Mouse (Mus musculus) brain, embryonic 14.5 days (tissue): ENCODE data around the gene Acrbp. TPM values are rescaled to one million over a fixed set of nuclear protein-coding genes. Genes with fewer than 3 reads are reported as not detected.

Source experiments
- DNase-seq: peaks from one replicate; pipeline ENCODE4 v3.0.0-alpha.2; 2011; ENCODE audit warnings: low read depth
- CTCF ChIP-seq: fragments of 200-500 bp; IDR thresholded peaks from 2 replicates; pipeline ENCODE4 v1.5.1; 2012; ENCODE audit warnings: inconsistent platforms, mild to moderate bottlenecking, moderate library complexity, borderline replicate concordance; ENCODE audit not compliant: insufficient read depth, insufficient read length; ENCODE audit errors: extremely low read depth
- POLR2A ChIP-seq: fragments of 200-500 bp; IDR thresholded peaks from 2 replicates; pipeline ENCODE4 v1.6.1; 2012; ENCODE audit warnings: mild to moderate bottlenecking, inconsistent platforms, borderline replicate concordance; ENCODE audit not compliant: poor library complexity, insufficient read depth, insufficient read length, severe bottlenecking; ENCODE audit errors: extremely low read depth
- polyA plus RNA-seq: library from polyadenylated mRNA; depleted of rRNA; stranded (reverse); fragments of >200 nt; gene quantifications from 2 replicates; pipeline ENCODE4 v1.2.3, GENCODE M21; 2012; rRNA removed

Acrbp gene
- polyA plus RNA-seq, 1 experiment: 32.6 TPM

GRCm38 (mm10) chr6:125110927-125111326, 61.4 kb downstream of the Acrbp start:
- DNase-seq: peak; percentile 67
- TF ChIP-seq CTCF (peak; percentile 53; the same call in 1 of the 2 replicates), POLR2A (no peak)

- no peak for DNase-seq
- TF ChIP-seq POLR2A (no peak), CTCF (no peak)
Measured at GRCm38 (mm10) chr6:125112553-125112952, 63.1 kb downstream of the Acrbp start.

Other genes with a start within 250 kb of the Acrbp start
- 5.3 and 5.7 TPM in 2 replicates for gene Spsb2, start 241.0 kb upstream of the Acrbp start, polyA plus RNA-seq
- gene Tpi1, start 235.4 kb upstream of the Acrbp start, polyA plus RNA-seq: 318 and 333 TPM in 2 replicates
- 157 and 162 TPM in 2 replicates for gene Usp5, start 220.2 kb upstream of the Acrbp start, polyA plus RNA-seq
- gene Cdca3, start 220.1 kb upstream of the Acrbp start, polyA plus RNA-seq: 49.5 and 122 TPM in 2 replicates
- 1.9 and 2.6 TPM in 2 replicates for gene Gnb3, start 209.4 kb upstream of the Acrbp start, polyA plus RNA-seq
- 123 and 173 TPM in 2 replicates for gene P3h3, start 191.9 kb upstream of the Acrbp start, polyA plus RNA-seq
- 107 and 117 TPM in 2 replicates for gene Gpr162, start 185.7 kb upstream of the Acrbp start, polyA plus RNA-seq
- 0.09 and 0.14 TPM in 2 replicates for gene Cd4, start 161.5 kb upstream of the Acrbp start, polyA plus RNA-seq
- 3.8 and 4.5 TPM in 2 replicates for gene Lag3, start 138.0 kb upstream of the Acrbp start, polyA plus RNA-seq
- 2,630 and 3,258 TPM in 2 replicates for gene Ptms, start 129.6 kb upstream of the Acrbp start, polyA plus RNA-seq
- gene Mlf2, start 118.3 kb upstream of the Acrbp start, polyA plus RNA-seq: 551 and 626 TPM in 2 replicates
- gene Cops7a, start 84.2 kb upstream of the Acrbp start, polyA plus RNA-seq: 130 and 170 TPM in 2 replicates
- 49.8 and 68.1 TPM in 2 replicates for gene Pianp, start 53.0 kb upstream of the Acrbp start, polyA plus RNA-seq
- gene Zfp384, start 40.5 kb upstream of the Acrbp start, polyA plus RNA-seq: 107 and 118 TPM in 2 replicates
- gene Ing4, start 9.9 kb upstream of the Acrbp start, polyA plus RNA-seq: 127 and 169 TPM in 2 replicates
- gene Lpar5, start 18.2 kb downstream of the Acrbp start, polyA plus RNA-seq: 1.0 and 1.2 TPM in 2 replicates
- 69.8 and 142 TPM in 2 replicates for gene Chd4, start 46.3 kb downstream of the Acrbp start, polyA plus RNA-seq
- 32.6 and 34.6 TPM in 2 replicates for gene Nop2, start 82.2 kb downstream of the Acrbp start, polyA plus RNA-seq
- 29.9 TPM in 2 replicates for gene Iffo1, start 95.6 kb downstream of the Acrbp start, polyA plus RNA-seq
- 2,343 and 3,527 TPM in 2 replicates for gene Gapdh, start 116.8 kb downstream of the Acrbp start, polyA plus RNA-seq
- 169 and 213 TPM in 2 replicates for gene Ncapd2, start 142.0 kb downstream of the Acrbp start, polyA plus RNA-seq
- 48.9 and 54.4 TPM in 2 replicates for gene Mrpl51, start 142.1 kb downstream of the Acrbp start, polyA plus RNA-seq
- gene Vamp1, start 165.9 kb downstream of the Acrbp start, polyA plus RNA-seq: 19.9 and 22.3 TPM in 2 replicates
- gene Tapbpl, start 182.2 kb downstream of the Acrbp start, polyA plus RNA-seq: 2.7 and 3.1 TPM in 2 replicates
- gene Cd27, start 187.3 kb downstream of the Acrbp start, polyA plus RNA-seq: 0.15 and 0.24 TPM in 2 replicates
- not detected in 2 replicates for gene Tuba3a, start 236.4 kb downstream of the Acrbp start, polyA plus RNA-seq